Mouse (Mus musculus): ENCODE measurements around the gene Pkp4.

DNA sequence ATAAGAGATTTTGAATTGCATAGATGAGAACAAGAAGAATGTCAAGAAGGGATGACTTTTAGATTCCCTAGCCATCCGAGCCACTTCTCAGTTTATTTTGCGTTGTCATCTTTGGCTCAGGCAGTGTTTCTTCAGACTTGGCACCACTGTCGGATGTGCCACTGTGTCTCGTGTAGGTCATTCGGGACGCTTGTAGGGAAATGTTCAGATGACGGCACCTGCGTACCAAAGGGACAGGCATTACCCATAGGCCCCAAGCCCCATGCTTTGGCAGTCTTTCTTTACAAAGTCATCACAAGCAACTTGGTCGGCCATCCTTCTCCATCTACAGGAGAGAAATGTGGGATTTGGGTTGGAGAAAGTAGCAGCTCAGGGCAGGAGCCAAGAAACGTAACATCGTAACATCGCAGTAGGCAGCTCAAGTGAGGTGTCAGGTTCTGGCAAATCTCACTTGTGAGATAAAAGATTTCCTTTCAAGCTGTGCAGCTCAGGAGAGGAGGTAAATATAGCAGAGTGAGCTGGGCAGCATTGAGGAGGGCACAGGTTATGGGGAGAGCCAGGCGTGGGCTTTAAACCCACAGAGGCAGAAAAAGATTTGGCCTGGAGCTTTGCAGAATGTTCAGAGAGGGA is 72.8 kb downstream of the Pkp4 start:
- TF ChIP-seq USF2 (IDR thresholded peaks at IDR 0.05; ENCODE audit: borderline replicate concordance in 1 of 2, insufficient read depth in 1 of 2, low read depth in 1 of 2, low read length in 2 of 2), result no peak
- no peak for TF ChIP-seq CTCF (IDR thresholded peaks at IDR 0.05 in 2 of 3, conservative IDR thresholded peaks at IDR 0.05 in 1 of 3; ENCODE audit: control insufficient read depth in 1 of 3, insufficient read depth in 1 of 3, low read depth in 2 of 3, low read length in 3 of 3, poor library complexity in 1 of 3, severe bottlenecking in 1 of 3)
- no peak for TF ChIP-seq POLR2A (IDR thresholded peaks at IDR 0.05; ENCODE audit: control insufficient read depth in 1 of 2, insufficient read depth in 1 of 2, low read depth in 1 of 2, low read length in 2 of 2, poor library complexity in 1 of 2)
- no peak for TF ChIP-seq E2F4 (IDR thresholded peaks at IDR 0.05; ENCODE audit: borderline replicate concordance, low read depth, low read length)
- TF ChIP-seq CHD2 (IDR thresholded peaks at IDR 0.05; ENCODE audit: low read length), result no peak
- no peak for TF ChIP-seq NELFE (IDR thresholded peaks at IDR 0.05; ENCODE audit: low read depth, low read length)
- TF ChIP-seq UBTF (IDR thresholded peaks at IDR 0.05; ENCODE audit: borderline replicate concordance, insufficient read depth, low read depth, low read length), result no peak
- no peak for TF ChIP-seq HCFC1 (IDR thresholded peaks at IDR 0.05; ENCODE audit: low read depth, low read length)
- no peak for TF ChIP-seq EP300 (IDR thresholded peaks at IDR 0.05; ENCODE audit: low read depth in 1 of 2, low read length in 2 of 2)
- TF ChIP-seq MAZ (IDR thresholded peaks at IDR 0.05; ENCODE audit: low read depth, low read length), result no peak
- TF ChIP-seq GATA1 (IDR thresholded peaks at IDR 0.05; ENCODE audit: low read depth, low read length), result no peak
- TF ChIP-seq TCF12 (IDR thresholded peaks at IDR 0.05; ENCODE audit: low read depth, low read length), result no peak
